Mouse (Mus musculus) stomach, postnatal 0 days (tissue): ENCODE results near the gene Nr2e3. TPM values are rescaled to one million over a fixed set of nuclear protein-coding genes. Genes with fewer than 3 reads are reported as not detected.

ENCODE experiments used
- ATAC-seq: fragments of 200-750 bp; cut with Nextera tagmentation; 2 replicates; pipeline ENCODE4 v1.8.0; 2017; ENCODE audit not compliant: low FRiP score, low TSS enrichment
- DNase-seq: peaks from one replicate; pipeline ENCODE4 v3.0.0-alpha.2; 2016; ENCODE audit warnings: low spot score
- H3K27ac ChIP-seq: fragments of 300-500 bp; sonication (generic); replicated peaks from 2 replicates; pipeline ENCODE4 v1.5.1; 2014; ENCODE audit warnings: mild to moderate bottlenecking, control low read depth
- H3K27me3 ChIP-seq: fragments of 300-500 bp; sonication (generic); 2 replicates; pipeline ENCODE4 v1.6.1; 2014; ENCODE audit warnings: low read length; ENCODE audit not compliant: control insufficient read depth, insufficient read depth
- H3K36me3 ChIP-seq: fragments of 300-500 bp; sonication (generic); 2 replicates; pipeline ENCODE4 v1.6.1; 2014; ENCODE audit warnings: low read length, mixed read lengths; ENCODE audit not compliant: control insufficient read depth, insufficient read depth
- H3K4me1 ChIP-seq: fragments of 300-500 bp; sonication (generic); replicated peaks from 2 replicates; pipeline ENCODE4 v1.6.1; 2014; ENCODE audit warnings: antibody characterized with exemption; ENCODE audit not compliant: control insufficient read depth, insufficient read depth
- H3K4me2 ChIP-seq: fragments of 300-500 bp; sonication (generic); replicated peaks from 2 replicates; pipeline ENCODE4 v1.6.1; 2014; ENCODE audit warnings: low read depth, mild to moderate bottlenecking, control low read depth, moderate library complexity
- H3K4me3 ChIP-seq: fragments of 300-500 bp; sonication (generic); 2 replicates; pipeline ENCODE4 v1.5.1; 2014; ENCODE audit warnings: low read depth, low read length, control low read depth
- H3K9ac ChIP-seq: fragments of 300-500 bp; sonication (generic); 2 replicates; pipeline ENCODE4 v1.6.1; 2014; ENCODE audit warnings: mild to moderate bottlenecking, low read length, control low read depth, mixed read lengths
- H3K9me3 ChIP-seq: fragments of 300-500 bp; sonication (generic); 2 replicates; pipeline ENCODE4 v1.6.1; 2016; ENCODE audit warnings: low read length; ENCODE audit not compliant: control insufficient read depth
- CTCF ChIP-seq: IDR thresholded peaks from 2 replicates; pipeline ENCODE4 v1.5.1; 2016; ENCODE audit warnings: antibody characterized with exemption, low read depth, mild to moderate bottlenecking, moderate library complexity
- EP300 ChIP-seq: optimal IDR thresholded peaks from 2 replicates; pipeline ENCODE3; 2016; ENCODE audit warnings: antibody characterized with exemption
- WGBS: fragments of 180-500 bp; shearing (Covaris S2); extraction: QIAGEN DNeasy Blood & Tissue Kit; methylation state at CpG from one replicate; pipeline ENCODE4 v1.1.7; 2014; 5-methylcytosine and 5-hydroxymethylcytosine counted together
- polyA plus RNA-seq: library from polyadenylated mRNA; unstranded; fragments of >200 nt; fragmentation: Nextera tagmentation; extraction: Ambion mirVana; gene quantifications from 2 replicates; pipeline ENCODE4 v1.2.1, GENCODE M21; 2015

Nr2e3 gene
- 0.08 TPM in 1 of 2 replicates, not detected in the other for polyA plus RNA-seq

DNA sequence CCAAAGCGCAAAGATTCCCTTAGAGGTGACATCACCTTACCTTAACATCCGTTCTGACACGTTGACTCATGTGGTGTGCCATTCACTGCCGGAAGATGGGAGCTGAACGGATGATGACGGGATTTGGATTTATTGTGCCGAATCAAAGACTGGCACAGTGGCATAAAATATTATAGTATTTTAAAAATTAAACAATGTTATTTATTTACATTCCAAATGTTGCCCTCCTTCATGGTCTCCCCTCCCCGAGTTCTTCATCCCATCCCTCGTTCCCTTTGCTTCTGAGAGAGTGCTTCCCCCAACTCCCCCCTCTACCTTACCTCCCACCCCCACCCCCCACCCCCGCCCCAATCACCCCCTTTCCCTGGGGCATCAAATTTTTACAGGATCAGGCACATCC, at the start of gene Nr2e3:
Nr2e3 (minus strand) TSS at position 101 of the 400 bp plus-strand sequence.
- no peak within 1 kb of the TSS for H3K4me3 ChIP-seq
- ATAC-seq (no peak), DNase-seq (no peak)
- no peak for TF ChIP-seq CTCF
- TF ChIP-seq EP300, result no peak
- no peaks in the 10 kb centered on the region for H3K27me3 ChIP-seq
- H3K9ac ChIP-seq, result no peak within 1 kb of the TSS
- H3K27ac ChIP-seq, result no peak within 1 kb of the TSS
- H3K9me3 ChIP-seq, result no peaks in the 10 kb centered on the region
- no peaks in the 10 kb centered on the region for H3K4me1 ChIP-seq
- H3K36me3 ChIP-seq, result no peaks in the 10 kb centered on the region
- WGBS, result 70% methylated on average over 10 of the region's 10 CpGs
- no peak within 1 kb of the TSS for H3K4me2 ChIP-seq

DNA sequence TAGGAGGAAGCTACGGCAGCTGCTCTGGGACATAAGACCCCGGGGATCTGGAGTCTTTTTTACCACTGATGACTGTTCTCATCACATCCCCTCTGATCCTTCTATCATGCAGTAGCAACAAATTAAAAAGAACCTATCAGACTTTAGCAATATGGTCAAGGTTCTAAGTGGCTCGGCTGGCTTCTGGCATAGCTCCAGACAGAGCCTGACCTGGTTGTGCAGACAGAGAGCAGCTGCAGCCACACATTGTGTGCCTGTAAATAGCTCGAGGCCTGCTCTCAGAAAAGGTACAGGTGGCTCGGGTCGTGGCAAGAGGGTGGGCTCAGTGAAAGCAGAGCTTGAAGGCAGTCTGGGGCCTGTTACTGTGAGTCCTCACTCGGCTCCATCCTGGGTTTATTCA, 48.5 kb upstream of the Nr2e3 start:
- Histone ChIP-seq H3K4me3 (no peak overlapping the region), H3K27ac (no peak overlapping the region), H3K9ac (no peak overlapping the region), H3K9me3 (no peaks in the 10 kb centered on the region), H3K4me2 (no peak overlapping the region), H3K36me3 (no peaks in the 10 kb centered on the region), H3K4me1 (no peaks in the 10 kb centered on the region), H3K27me3 (no peaks in the 10 kb centered on the region)
- WGBS, result 44% methylated on average over 7 of the region's 7 CpGs
- TF ChIP-seq CTCF, result no peak
- TF ChIP-seq EP300, result no peak
- ATAC-seq, result no peak
- no peak for DNase-seq

DNA sequence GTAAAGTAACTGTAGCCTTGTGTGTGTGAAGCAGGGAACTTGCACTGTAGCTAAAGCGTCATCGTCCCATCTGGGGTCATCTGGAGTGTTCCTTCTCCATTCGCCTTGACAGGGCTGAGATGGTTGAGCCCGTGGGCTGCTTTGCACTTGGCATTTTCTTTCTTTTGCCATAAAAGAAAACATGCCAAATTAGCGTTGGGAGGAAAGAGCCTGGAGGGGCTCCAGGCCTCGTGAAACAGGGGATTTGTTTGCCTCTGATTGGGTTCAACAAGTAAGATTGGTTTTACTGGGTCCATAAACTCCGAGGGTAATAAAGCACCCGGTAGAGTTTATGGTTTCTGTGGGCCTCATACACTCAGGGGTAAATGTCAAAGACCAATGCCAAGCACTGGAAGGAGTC, 41.9 kb upstream of the Nr2e3 start:
- ATAC-seq, result no peak

DNA sequence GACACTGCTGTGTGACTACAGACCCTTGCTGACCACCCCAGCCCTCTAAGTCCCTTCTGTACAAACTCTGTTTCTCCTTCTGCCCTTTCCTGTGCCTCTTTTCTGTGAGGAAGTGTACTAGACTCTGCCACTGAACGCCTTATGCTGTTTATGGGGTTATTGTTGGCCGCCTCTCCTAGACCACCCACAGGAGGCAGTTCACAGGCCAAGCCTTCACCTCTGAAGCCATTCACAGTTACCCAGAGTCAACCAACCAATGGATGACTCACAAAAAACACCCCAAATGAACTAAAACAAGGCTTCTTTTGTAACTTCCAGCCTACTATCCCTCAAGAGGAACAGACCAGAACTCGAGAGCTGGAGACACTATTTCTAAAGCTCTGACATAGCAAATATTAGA, 41.0 kb upstream of the Nr2e3 start:
- Histone ChIP-seq H3K9ac (no peak overlapping the region), H3K27me3 (no peaks in the 10 kb centered on the region), H3K4me2 (no peak overlapping the region), H3K4me1 (no peaks in the 10 kb centered on the region), H3K36me3 (no peaks in the 10 kb centered on the region), H3K27ac (no peak overlapping the region), H3K9me3 (no peaks in the 10 kb centered on the region), H3K4me3 (no peak overlapping the region)
- ATAC-seq (no peak), DNase-seq (no peak)
- TF ChIP-seq EP300, result no peak
- TF ChIP-seq CTCF, result no peak
- WGBS, result 83% methylated on average over 3 of the region's 3 CpGs

More for the DNA sequence above, 41.9 kb upstream of the Nr2e3 start:
- H3K9ac ChIP-seq, result no peak overlapping the region
- no peak overlapping the region for H3K4me2 ChIP-seq
- 88% methylated on average over 8 of the region's 8 CpGs for WGBS
- no peak overlapping the region for H3K4me3 ChIP-seq
- no peaks in the 10 kb centered on the region for H3K27me3 ChIP-seq
- H3K4me1 ChIP-seq, result no peaks in the 10 kb centered on the region
- H3K36me3 ChIP-seq, result no peaks in the 10 kb centered on the region
- H3K9me3 ChIP-seq, result no peaks in the 10 kb centered on the region
- no peak overlapping the region for H3K27ac ChIP-seq
- no peak for DNase-seq
- no peak for TF ChIP-seq CTCF
- no peak for TF ChIP-seq EP300

DNA sequence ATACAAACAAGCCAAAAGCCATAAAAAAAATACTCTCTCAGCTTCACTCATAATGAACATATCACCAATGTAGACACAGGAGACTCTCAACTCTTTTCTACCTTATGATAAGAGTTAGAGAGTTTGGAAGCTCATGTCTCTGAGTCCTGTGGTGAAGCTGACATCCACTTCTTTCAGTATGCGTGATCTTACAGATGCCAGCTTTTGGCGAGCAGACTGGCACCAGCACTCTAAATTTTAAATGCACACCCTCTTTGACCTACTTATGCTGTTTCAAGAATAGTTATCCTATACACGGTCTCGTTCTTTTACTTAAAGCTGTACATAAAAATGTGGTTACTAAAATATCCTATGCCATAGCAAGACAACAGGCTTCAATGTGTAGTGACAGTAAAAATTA, 37.3 kb upstream of the Nr2e3 start:
- no peaks in the 10 kb centered on the region for H3K27me3 ChIP-seq
- no peak overlapping the region for H3K4me3 ChIP-seq
- H3K9me3 ChIP-seq, result no peaks in the 10 kb centered on the region
- no peaks in the 10 kb centered on the region for H3K4me1 ChIP-seq
- TF ChIP-seq CTCF (no peak), EP300 (no peak)
- DNase-seq, result no peak
- H3K36me3 ChIP-seq, result no peaks in the 10 kb centered on the region
- 93% methylated on average over 4 of the region's 4 CpGs for WGBS
- H3K9ac ChIP-seq, result no peak overlapping the region
- ATAC-seq, result no peak
- no peak overlapping the region for H3K4me2 ChIP-seq
- H3K27ac ChIP-seq, result no peak overlapping the region

DNA sequence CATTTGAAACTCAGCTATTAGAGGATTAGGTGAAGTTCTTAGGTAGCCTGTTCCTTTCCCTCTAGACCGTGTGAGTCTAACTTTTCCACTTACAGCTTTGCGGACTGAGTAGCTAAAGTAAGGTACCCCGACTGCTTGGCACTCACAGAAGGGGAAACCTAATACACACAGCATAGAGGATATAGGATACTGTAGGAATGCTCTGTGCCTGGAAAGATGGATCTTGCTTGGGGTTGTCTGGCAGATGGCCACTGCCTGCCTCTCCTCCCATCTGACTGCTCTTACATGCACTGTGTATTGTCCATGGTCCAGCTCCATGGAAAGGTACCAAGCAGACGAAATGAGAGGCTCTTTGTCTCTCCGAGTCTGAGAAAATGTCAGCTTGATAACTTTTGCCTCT, 30.9 kb upstream of the Nr2e3 start:
- H3K27me3 ChIP-seq, result no peaks in the 10 kb centered on the region
- no peaks in the 10 kb centered on the region for H3K9me3 ChIP-seq
- H3K36me3 ChIP-seq, result peaks cover 3% of the 10 kb centered on the region; the same call in 1 of the 2 replicates
- H3K4me1 ChIP-seq, result no peaks in the 10 kb centered on the region
- no peak overlapping the region for H3K4me2 ChIP-seq
- H3K4me3 ChIP-seq, result no peak overlapping the region
- no peak for ATAC-seq
- no peak for DNase-seq
- no peak overlapping the region for H3K27ac ChIP-seq
- TF ChIP-seq CTCF, result no peak
- TF ChIP-seq EP300, result no peak
- WGBS, result 67% methylated on average over 5 of the region's 5 CpGs
- no peak overlapping the region for H3K9ac ChIP-seq

DNA sequence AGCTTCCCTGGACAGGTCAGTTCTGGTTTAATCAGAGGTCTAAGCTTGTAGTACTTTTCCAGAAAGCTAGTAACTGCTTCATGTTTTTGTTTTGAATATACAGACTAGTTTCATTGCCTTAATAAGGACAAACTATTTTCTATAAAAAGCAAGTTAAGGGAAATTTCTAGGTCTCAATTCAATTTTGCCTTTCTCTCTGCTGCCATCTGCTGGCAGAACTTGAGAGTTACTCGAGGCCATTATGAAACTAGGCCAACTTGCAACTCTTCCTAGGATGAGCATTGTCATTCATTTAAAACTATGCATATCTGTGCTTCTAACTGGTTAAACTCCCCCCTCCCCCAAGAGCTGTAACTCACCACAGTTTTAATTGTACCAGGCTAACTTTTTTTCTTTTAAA, 29.4 kb upstream of the Nr2e3 start:
- WGBS, result 0% methylated on average over 1 of the region's 1 CpGs
- peak; percentile 45 for DNase-seq
- H3K4me3 ChIP-seq, result no peak overlapping the region

More for the DNA sequence above, 29.4 kb upstream of the Nr2e3 start:
- no peak overlapping the region for H3K27ac ChIP-seq
- peak; percentile 92 for TF ChIP-seq CTCF
- no peak for TF ChIP-seq EP300
- H3K27me3 ChIP-seq, result no peaks in the 10 kb centered on the region
- no peak for ATAC-seq
- peaks cover 3% of the 10 kb centered on the region; the same call in 1 of the 2 replicates for H3K36me3 ChIP-seq
- H3K4me1 ChIP-seq, result no peaks in the 10 kb centered on the region
- no peak overlapping the region for H3K4me2 ChIP-seq
- H3K9ac ChIP-seq, result no peak overlapping the region
- H3K9me3 ChIP-seq, result no peaks in the 10 kb centered on the region
